Mouse (Mus musculus) limb, embryonic 11.5 days (tissue): Measurements from ENCODE around the gene Fkbp6. TPM values are rescaled to one million over a fixed set of nuclear protein-coding genes. Genes with fewer than 3 reads are reported as not detected.

Experiments used
- ATAC-seq: fragments of 200-750 bp; cut with Nextera tagmentation; 2 replicates; pipeline ENCODE4 v1.8.0; 2017; ENCODE audit warnings: low read depth; ENCODE audit not compliant: insufficient number of reproducible peaks, low FRiP score, low TSS enrichment
- DNase-seq: peaks from one replicate; pipeline ENCODE4 v3.0.0-alpha.2; 2015; ENCODE audit warnings: low spot score
- H3K27ac ChIP-seq: fragments of 300-500 bp; sonication (generic); replicated peaks from 2 replicates; pipeline ENCODE4 v1.5.1; 2014; ENCODE audit warnings: low read depth, mild to moderate bottlenecking, low read length
- H3K27me3 ChIP-seq: fragments of 300-500 bp; sonication (generic); 2 replicates; pipeline ENCODE4 v1.6.1; 2014; ENCODE audit warnings: mild to moderate bottlenecking, low read length, mixed read lengths; ENCODE audit not compliant: control insufficient read depth, insufficient read depth
- H3K36me3 ChIP-seq: fragments of 300-500 bp; sonication (generic); 2 replicates; pipeline ENCODE4 v1.6.1; 2014; ENCODE audit warnings: mild to moderate bottlenecking, low read length, moderate library complexity, mixed read lengths; ENCODE audit not compliant: control insufficient read depth, insufficient read depth
- H3K4me1 ChIP-seq: fragments of 300-500 bp; sonication (generic); 2 replicates; pipeline ENCODE4 v1.6.1; 2014; ENCODE audit warnings: low read length, mixed read lengths; ENCODE audit not compliant: control insufficient read depth, insufficient read depth
- H3K4me2 ChIP-seq: fragments of 300-500 bp; sonication (generic); 2 replicates; pipeline ENCODE4 v1.6.1; 2014; ENCODE audit warnings: low read depth, mild to moderate bottlenecking, moderate library complexity; ENCODE audit not compliant: severe bottlenecking
- H3K4me3 ChIP-seq: fragments of 300-500 bp; sonication (generic); 2 replicates; pipeline ENCODE4 v1.5.1; 2014; ENCODE audit warnings: low read depth, low read length
- H3K9ac ChIP-seq: fragments of 300-500 bp; sonication (generic); 2 replicates; pipeline ENCODE4 v1.6.1; 2014; ENCODE audit warnings: mild to moderate bottlenecking, low read length
- H3K9me3 ChIP-seq: fragments of 300-500 bp; sonication (generic); 2 replicates; pipeline ENCODE4 v1.6.1; 2016; ENCODE audit warnings: low read length; ENCODE audit not compliant: control insufficient read depth
- WGBS: fragments of 180-500 bp; shearing (Covaris S2); extraction: QIAGEN DNeasy Blood & Tissue Kit; methylation state at CpG from one replicate; pipeline ENCODE4 v1.1.7; 2014; 5-methylcytosine and 5-hydroxymethylcytosine counted together
- polyA plus RNA-seq: library from polyadenylated mRNA; unstranded; fragments of >200 nt; fragmentation: Nextera tagmentation; extraction: Ambion mirVana; gene quantifications from 2 replicates; pipeline ENCODE4 v1.2.1, GENCODE M21; 2014

The Fkbp6 gene
- polyA plus RNA-seq, 1 experiment from 2014 or later, result 0.12 TPM

DNA sequence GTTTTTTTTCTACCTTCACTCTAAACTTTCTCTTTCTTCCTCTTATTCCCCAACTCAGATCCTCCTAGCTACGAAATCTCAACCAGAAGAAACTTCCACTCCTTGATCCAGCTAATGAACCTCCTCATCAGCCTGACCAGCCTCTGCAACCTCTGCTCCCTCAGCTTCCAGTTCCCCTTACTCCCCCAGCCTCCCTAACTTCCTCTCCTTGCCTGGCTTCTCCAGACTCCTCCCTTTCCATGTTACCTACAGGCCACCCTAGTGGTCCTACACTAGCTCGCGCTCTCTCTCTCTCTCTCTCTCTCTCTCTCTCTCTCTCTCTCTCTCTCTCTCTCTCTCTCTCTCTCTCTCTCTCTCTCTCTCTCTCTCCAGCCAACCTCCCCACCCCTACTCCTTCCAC, 33.7 kb downstream of the Fkbp6 start:
- Histone ChIP-seq H3K9me3 (no peaks in the 10 kb centered on the region), H3K4me2 (no peak overlapping the region), H3K27ac (no peak overlapping the region), H3K27me3 (no peaks in the 10 kb centered on the region), H3K4me3 (no peak overlapping the region), H3K4me1 (no peaks in the 10 kb centered on the region), H3K36me3 (no peaks in the 10 kb centered on the region), H3K9ac (no peak overlapping the region)
- no peak for ATAC-seq
- no peak for DNase-seq
- WGBS, result 81% methylated on average over 3 of the region's 3 CpGs

DNA sequence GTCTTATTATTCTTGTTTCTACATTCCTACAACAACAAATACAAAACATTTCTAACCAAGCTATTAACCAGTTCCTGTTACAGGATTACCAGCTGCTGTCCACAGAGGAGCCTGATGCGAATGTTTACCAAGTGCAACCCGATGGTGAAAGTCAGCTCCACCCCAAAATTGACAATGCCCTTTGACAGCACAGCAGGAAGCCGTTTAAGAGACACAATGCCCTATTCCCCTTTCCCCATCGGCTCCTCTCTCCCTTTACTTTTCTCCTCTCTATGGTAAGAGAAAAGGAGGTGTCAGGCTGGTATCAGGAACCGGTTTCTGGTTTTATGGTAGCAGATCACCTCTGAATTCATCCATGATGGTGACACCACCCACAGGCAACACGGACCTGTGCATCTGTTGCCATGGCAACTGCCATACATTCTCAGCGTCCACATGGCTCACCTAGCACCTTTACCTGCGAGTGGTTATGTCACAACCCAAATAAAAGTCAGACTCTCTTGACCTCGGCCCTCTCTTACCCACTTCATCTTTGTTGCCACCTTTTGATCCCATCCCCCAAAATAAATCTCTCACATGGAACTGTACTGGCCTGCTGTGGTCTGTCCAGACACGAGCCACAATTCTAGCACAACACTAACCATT, 43.4 kb downstream of the Fkbp6 start:
- no peak for DNase-seq

DNA sequence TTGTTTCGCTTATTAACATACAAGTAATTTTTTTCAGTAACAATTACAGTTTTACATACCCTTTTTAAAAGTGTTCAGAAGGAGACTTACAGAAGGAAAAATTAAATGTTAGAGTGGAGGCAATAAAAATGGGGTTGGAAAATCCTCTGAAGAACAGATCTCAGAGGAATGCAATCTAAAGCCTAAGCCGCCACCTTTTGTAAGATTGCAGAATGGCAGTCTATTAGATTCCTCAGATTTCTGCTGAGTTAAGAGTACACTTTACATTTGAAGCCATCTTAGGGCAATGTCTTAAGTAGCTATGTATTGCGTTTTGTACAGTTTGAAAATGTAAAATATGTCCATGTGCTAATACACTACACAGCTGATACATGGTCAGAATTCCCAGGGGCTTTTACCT, 47.4 kb downstream of the Fkbp6 start:
- Histone ChIP-seq H3K9ac (no peak overlapping the region), H3K9me3 (no peaks in the 10 kb centered on the region), H3K27me3 (no peaks in the 10 kb centered on the region), H3K4me2 (no peak overlapping the region), H3K4me3 (no peak overlapping the region), H3K27ac (no peak overlapping the region), H3K4me1 (no peaks in the 10 kb centered on the region), H3K36me3 (no peaks in the 10 kb centered on the region)
- ATAC-seq (no peak), DNase-seq (no peak)
- WGBS, result 80% methylated on average over 3 of the region's 3 CpGs

More for the DNA sequence above, 43.4 kb downstream of the Fkbp6 start:
- no peak overlapping the region for H3K27ac ChIP-seq
- H3K36me3 ChIP-seq, result no peaks in the 10 kb centered on the region
- no peaks in the 10 kb centered on the region for H3K9me3 ChIP-seq
- no peak overlapping the region for H3K9ac ChIP-seq
- H3K27me3 ChIP-seq, result no peaks in the 10 kb centered on the region
- no peaks in the 10 kb centered on the region for H3K4me1 ChIP-seq
- 53% methylated on average over 10 of the region's 10 CpGs for WGBS
- H3K4me3 ChIP-seq, result no peak overlapping the region
- no peak overlapping the region for H3K4me2 ChIP-seq
- no peak for ATAC-seq

DNA sequence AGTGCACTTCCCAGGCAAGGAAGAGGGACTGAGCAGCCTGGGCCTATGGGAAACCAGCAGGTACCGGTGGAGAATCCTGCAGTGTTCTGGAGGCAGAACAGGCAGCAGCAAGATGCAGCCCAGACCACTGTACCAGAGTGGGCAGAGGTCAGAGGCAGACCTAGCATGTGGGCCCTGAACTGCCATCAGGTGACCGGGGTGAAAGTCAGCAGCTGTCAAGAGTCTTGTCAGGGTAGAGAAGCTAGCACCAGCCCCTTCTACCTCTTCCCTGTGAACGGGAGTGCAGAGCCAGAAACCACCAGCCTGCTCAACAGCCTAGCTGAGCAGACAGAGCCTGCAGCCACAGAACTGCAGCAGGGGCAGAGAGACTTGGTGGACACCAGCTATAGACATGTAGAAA, 47.9 kb downstream of the Fkbp6 start:
- no peak for ATAC-seq
- Histone ChIP-seq H3K27me3 (no peaks in the 10 kb centered on the region), H3K9ac (no peak overlapping the region), H3K9me3 (no peaks in the 10 kb centered on the region), H3K36me3 (no peaks in the 10 kb centered on the region), H3K4me2 (no peak overlapping the region), H3K27ac (no peak overlapping the region), H3K4me1 (no peaks in the 10 kb centered on the region), H3K4me3 (no peak overlapping the region)
- DNase-seq, result no peak
- WGBS, result 32% methylated on average over 3 of the region's 3 CpGs

DNA sequence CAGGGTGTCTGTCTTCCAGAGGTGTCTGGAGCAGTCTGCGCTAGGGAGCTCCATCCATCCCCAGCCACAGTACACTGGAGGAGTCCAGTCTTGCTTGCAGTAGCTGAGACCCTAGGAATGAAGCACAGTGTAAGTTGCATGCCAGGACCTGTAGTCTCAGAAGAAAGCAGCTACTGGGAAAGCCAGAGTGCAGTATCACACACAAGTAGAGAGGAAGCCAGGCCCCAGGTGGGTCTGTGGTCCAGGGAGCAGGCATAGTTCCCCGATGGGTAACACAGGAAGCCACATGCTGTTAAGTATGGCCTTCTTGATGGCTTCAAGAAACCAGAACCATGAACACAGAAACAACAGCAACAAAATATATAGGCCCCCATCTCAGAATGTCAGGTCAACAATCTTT, 57.8 kb downstream of the Fkbp6 start:
- Histone ChIP-seq H3K36me3 (no peaks in the 10 kb centered on the region), H3K9me3 (no peaks in the 10 kb centered on the region), H3K4me2 (no peak overlapping the region; the same call in 1 of the 2 replicates), H3K27me3 (no peaks in the 10 kb centered on the region), H3K4me3 (no peak overlapping the region), H3K9ac (no peak overlapping the region), H3K27ac (0 out of 2 replicates have a peak overlapping the region, but pooled peaks have one; percentile 12), H3K4me1 (peaks cover 10% of the 10 kb centered on the region)
- no peak for DNase-seq
- no peak for ATAC-seq
- 82% methylated on average over 2 of the region's 2 CpGs for WGBS

DNA sequence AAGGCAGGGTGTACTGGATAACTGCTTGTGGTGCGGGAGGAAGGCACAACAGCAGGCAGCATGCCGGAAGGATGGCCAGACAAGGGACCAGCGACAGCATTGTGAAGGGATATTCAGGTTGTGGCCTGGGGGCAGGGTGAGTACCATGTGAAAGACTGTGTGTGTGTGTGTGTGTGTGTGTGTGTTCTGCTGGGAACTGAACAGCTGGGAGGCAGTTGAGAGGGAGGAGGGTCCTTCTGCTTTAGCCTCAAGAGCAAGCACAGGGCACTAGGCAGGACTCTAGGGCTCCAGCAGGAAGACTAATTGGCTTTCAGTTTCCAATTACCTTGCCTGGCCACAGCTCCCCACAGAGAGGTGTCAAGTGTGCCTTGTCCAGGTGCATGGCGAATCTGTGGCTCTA, 58.7 kb downstream of the Fkbp6 start:
- no peaks in the 10 kb centered on the region for H3K27me3 ChIP-seq
- ATAC-seq, result peak; percentile 66; the same call in 1 of the 2 replicates
- no peak overlapping the region for H3K4me2 ChIP-seq
- no peaks in the 10 kb centered on the region for H3K9me3 ChIP-seq
- H3K9ac ChIP-seq, result no peak overlapping the region
- H3K36me3 ChIP-seq, result no peaks in the 10 kb centered on the region
- no peak overlapping the region for H3K27ac ChIP-seq
- H3K4me3 ChIP-seq, result no peak overlapping the region
- peaks cover 10% of the 10 kb centered on the region for H3K4me1 ChIP-seq
- peak; percentile 47 for DNase-seq
- 31% methylated on average over 4 of the region's 4 CpGs for WGBS

DNA sequence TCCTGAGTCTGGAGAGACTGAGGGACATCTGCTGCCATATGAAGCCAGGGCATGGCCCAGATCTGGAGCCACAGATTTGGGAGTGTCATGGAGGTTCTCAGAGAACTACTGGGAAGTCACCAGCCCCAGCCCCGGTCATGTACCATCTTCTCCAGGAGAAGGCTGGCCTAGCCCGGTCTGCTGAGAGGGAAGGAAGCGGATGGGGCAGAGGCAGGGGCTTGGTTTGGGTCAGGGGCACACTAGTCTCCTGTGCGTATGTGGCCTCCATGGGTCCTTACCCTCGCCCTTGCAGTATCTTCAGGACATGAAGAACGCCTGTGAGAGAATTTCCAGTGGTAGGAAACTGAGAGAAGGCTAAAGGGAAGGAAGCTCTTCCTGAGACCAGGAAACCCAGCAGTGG, 59.1 kb downstream of the Fkbp6 start:
- DNase-seq (no peak), ATAC-seq (no peak)
- 86% methylated on average over 6 of the region's 6 CpGs for WGBS
- Histone ChIP-seq H3K4me3 (no peak overlapping the region), H3K27ac (no peak overlapping the region), H3K9me3 (no peaks in the 10 kb centered on the region), H3K36me3 (no peaks in the 10 kb centered on the region), H3K27me3 (no peaks in the 10 kb centered on the region), H3K4me1 (peaks cover 10% of the 10 kb centered on the region), H3K9ac (no peak overlapping the region), H3K4me2 (no peak overlapping the region)

DNA sequence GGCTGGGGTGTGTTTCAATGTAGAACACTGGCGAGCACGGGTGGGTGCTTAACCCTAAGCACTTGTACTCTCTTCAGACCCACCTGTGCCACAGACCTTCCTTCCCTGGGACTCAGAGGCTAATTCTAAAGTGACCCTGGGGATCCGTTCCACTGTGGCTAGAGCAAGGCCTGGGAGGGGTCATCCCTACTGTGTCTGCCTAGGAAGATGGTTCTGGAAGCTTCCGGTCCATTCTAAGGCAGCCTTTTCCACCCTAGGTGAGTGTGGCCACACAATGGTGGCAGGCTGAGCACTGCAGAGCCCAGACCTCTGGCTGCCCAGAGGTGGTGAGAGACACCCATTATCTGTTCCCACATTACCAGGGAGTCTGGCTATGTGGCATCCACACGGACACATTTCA, 62.9 kb downstream of the Fkbp6 start:
- no peak for DNase-seq
- H3K9ac ChIP-seq, result no peak overlapping the region
- peaks cover 10% of the 10 kb centered on the region for H3K4me1 ChIP-seq
- no peak overlapping the region for H3K27ac ChIP-seq
- 78% methylated on average over 5 of the region's 5 CpGs for WGBS
- no peak for ATAC-seq
- H3K4me3 ChIP-seq, result no peak overlapping the region
- H3K4me2 ChIP-seq, result no peak overlapping the region
- no peaks in the 10 kb centered on the region for H3K9me3 ChIP-seq
- no peaks in the 10 kb centered on the region for H3K27me3 ChIP-seq
- no peaks in the 10 kb centered on the region for H3K36me3 ChIP-seq

DNA sequence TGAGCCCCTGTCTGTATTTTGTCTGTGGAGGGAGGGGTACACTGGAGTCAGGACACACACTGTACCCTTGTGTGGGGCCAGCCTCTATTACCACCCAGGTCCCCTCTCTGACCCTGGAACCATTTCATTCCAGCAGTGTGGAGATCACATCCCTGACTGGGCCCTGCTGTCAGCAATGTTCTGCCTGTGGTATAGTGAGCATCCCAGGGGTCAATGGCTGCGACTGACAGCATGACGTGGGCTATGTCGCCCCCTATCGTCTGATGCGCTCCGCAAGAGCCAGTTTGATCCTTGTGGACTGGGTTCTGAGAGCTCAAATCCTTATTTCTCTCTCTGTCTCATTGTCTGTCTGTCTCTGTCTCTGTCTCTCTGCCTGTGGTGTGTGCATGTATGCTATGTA, 63.7 kb downstream of the Fkbp6 start:
- H3K9ac ChIP-seq, result no peak overlapping the region
- no peaks in the 10 kb centered on the region for H3K9me3 ChIP-seq
- H3K27me3 ChIP-seq, result no peaks in the 10 kb centered on the region
- WGBS, result 1% methylated on average over 6 of the region's 6 CpGs
- H3K27ac ChIP-seq, result no peak overlapping the region
- no peak overlapping the region for H3K4me2 ChIP-seq
- no peak overlapping the region for H3K4me3 ChIP-seq
- no peak for ATAC-seq
- no peaks in the 10 kb centered on the region for H3K36me3 ChIP-seq
- DNase-seq, result peak; percentile 87
- H3K4me1 ChIP-seq, result peaks cover 7% of the 10 kb centered on the region
